Mouse (Mus musculus): Measurements from ENCODE around the gene Rhox2a.
"Not testable (repeated sequence)": the region's sequence is repeated elsewhere in the genome, so short reads cannot be mapped to it uniquely, and the experiment has no call there.

Gene Rhox2a

GRCm38 (mm10) chrX:37244676-37245075 lies at the start of gene Rhox2a:
Gene Rhox2a (plus strand): TSS chrX:37244976.
- DNase-seq (ENCODE audit: low spot score): not testable (repeated sequence)

GRCm38 (mm10) chrX:37198676-37199075 lies 46.1 kb upstream of the Rhox2a start:
- DNase-seq (ENCODE audit: low spot score): no peak

GRCm38 (mm10) chrX:37210941-37211340 lies 33.8 kb upstream of the Rhox2a start, which contains the start of gene Gm9:
Gene Gm9 (minus strand): TSS chrX:37211041.
- no peak for DNase-seq (ENCODE audit: low spot score)

- not testable (repeated sequence) for DNase-seq (ENCODE audit: low spot score)
These were observed 22.6 kb upstream of the Rhox2a start, which contains the start of gene Rhox1 for GRCm38 (mm10) chrX:37222158-37222557. Gene Rhox1 (minus strand): TSS chrX:37222258.

- DNase-seq (ENCODE audit: low spot score): not testable (repeated sequence)
These were observed 4.8 kb downstream of the Rhox2a start, which contains the start of gene Rhox3a for GRCm38 (mm10) chrX:37249619-37250018. Gene Rhox3a (plus strand): TSS chrX:37249919.

- DNase-seq (ENCODE audit: low spot score): not testable (repeated sequence)
These were observed 20.3 kb downstream of the Rhox2a start, which contains the start of gene Rhox4a for GRCm38 (mm10) chrX:37265038-37265437. Gene Rhox4a (plus strand): TSS chrX:37265338.
